Mouse (Mus musculus) heart, adult 2 months (tissue): ENCODE results near the gene Cnot6. TPM values are rescaled to one million over a fixed set of nuclear protein-coding genes. Genes with fewer than 3 reads are reported as not detected.

Experiments
- DNase-seq, 2 experiments: peaks; one replicate each; pipeline ENCODE4 v3.0.0; 2021
- H3K27ac ChIP-seq: fragments of 200-600 bp; 2 replicates; pipeline ENCODE4 v1.8.1; 2022
- H3K27me3 ChIP-seq: fragments of 200-500 bp; 2 replicates; pipeline ENCODE4 v1.6.1; 2012; ENCODE audit warnings: mild to moderate bottlenecking, low read length, inconsistent platforms, mixed read lengths; ENCODE audit not compliant: control insufficient read depth, insufficient read depth
- H3K36me3 ChIP-seq: fragments of 200-500 bp; 2 replicates; pipeline ENCODE4 v1.6.1; 2012; ENCODE audit warnings: low read length, inconsistent platforms; ENCODE audit not compliant: control insufficient read depth, insufficient read depth
- H3K4me1 ChIP-seq: fragments of 200-500 bp; 2 replicates; pipeline ENCODE4 v1.6.1; 2011; ENCODE audit warnings: low read length; ENCODE audit not compliant: control insufficient read depth, insufficient read depth
- H3K4me3 ChIP-seq: fragments of 200-600 bp; 2 replicates; pipeline ENCODE4 v1.8.1; 2022
- H3K79me2 ChIP-seq: fragments of 200-500 bp; replicated peaks from 2 replicates; pipeline ENCODE4 v1.6.1; 2012; ENCODE audit warnings: mild to moderate bottlenecking, inconsistent platforms, low read length, moderate library complexity, mixed read lengths; ENCODE audit not compliant: control insufficient read depth, insufficient read depth
- H3K9ac ChIP-seq: fragments of 200-500 bp; 2 replicates; pipeline ENCODE4 v1.6.1; 2012; ENCODE audit warnings: low read depth, mild to moderate bottlenecking, control low read depth, inconsistent platforms, low read length, mixed read lengths
- CTCF ChIP-seq: fragments of 200-600 bp; IDR thresholded peaks from 2 replicates; pipeline ENCODE4 v1.8.1; 2022; ENCODE audit warnings: antibody characterized with exemption, mild to moderate bottlenecking, moderate library complexity
- EP300 ChIP-seq: fragments of 200-500 bp; IDR thresholded peaks from 2 replicates; pipeline ENCODE4 v1.6.1; 2011; ENCODE audit warnings: low read depth, low read length, control low read depth; ENCODE audit not compliant: insufficient read depth
- POLR2A ChIP-seq: fragments of 200-500 bp; IDR thresholded peaks from 2 replicates; pipeline ENCODE4 v1.6.1; 2011; ENCODE audit warnings: mild to moderate bottlenecking, low read depth, low read length, control low read depth; ENCODE audit not compliant: insufficient read depth
- WGBS: fragments of 180-500 bp; shearing (Covaris S2); methylation state at CpG from one replicate; pipeline ENCODE4 v1.1.7; 2018; 5-methylcytosine and 5-hydroxymethylcytosine counted together
- intact Hi-C: fragments of 180-260 bp; cut with DNase I; formaldehyde crosslinking; loops from one replicate; pipeline ENCODE4 v1.15.1; 2025
- polyA plus RNA-seq: library from polyadenylated mRNA; depleted of rRNA; stranded (reverse); fragments of >200 nt; gene quantifications from 2 replicates; pipeline ENCODE4 v1.2.3, GENCODE M21; 2012; rRNA removed
- total RNA-seq, 2 experiments: library from RNA; stranded (reverse); gene quantifications; 2 replicates each; pipeline ENCODE4 v1.2.3; 2021

Gene Cnot6
- total and polyA plus RNA-seq, 3 experiments, result 6.3 to 23.4 (median 19.3) TPM

GRCm38 (mm10) chr11:49624156-49624555 lies 88.4 kb downstream of the Cnot6 start:
- Histone ChIP-seq H3K4me1 (peaks cover 6% of the 10 kb centered on the region; the same call in 1 of the 2 replicates), H3K9ac (no peak overlapping the region), H3K79me2 (no peaks in the 10 kb centered on the region), H3K27me3 (no peaks in the 10 kb centered on the region), H3K4me3 (no peak overlapping the region), H3K27ac (no peak overlapping the region), H3K36me3 (no peaks in the 10 kb centered on the region)
- 72% methylated on average over 3 of the region's 3 CpGs for WGBS
- intact Hi-C loops, result no loop called here
- TF ChIP-seq POLR2A (no peak), EP300 (no peak), CTCF (no peak)
- no peak for DNase-seq

DNA sequence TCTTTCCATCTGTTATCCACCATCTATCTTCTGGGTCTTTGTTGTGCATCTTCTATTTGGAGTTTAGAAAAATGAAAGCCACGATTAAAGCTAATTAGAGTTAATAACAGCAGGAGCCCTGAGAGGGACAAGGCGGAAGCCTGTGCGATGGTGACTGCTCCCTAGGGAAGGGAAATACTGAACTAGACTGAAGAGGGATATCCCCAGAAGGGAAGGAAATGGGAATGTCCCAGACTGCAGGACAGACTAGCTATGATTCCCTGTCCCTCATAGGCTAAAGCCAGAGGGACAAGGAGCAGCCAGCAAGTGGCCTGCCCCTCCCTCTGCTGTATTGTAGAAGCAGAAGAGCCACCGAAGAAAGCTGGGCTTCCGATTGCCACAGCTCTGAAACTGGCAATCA lies 90.6 kb downstream of the Cnot6 start:
- WGBS, result 35% methylated on average over 5 of the region's 5 CpGs
- TF ChIP-seq CTCF, result no peak
- TF ChIP-seq POLR2A, result no peak
- no peak for TF ChIP-seq EP300
- DNase-seq, result no peak
- H3K9ac ChIP-seq, result no peak overlapping the region
- H3K4me3 ChIP-seq, result no peak overlapping the region
- no peaks in the 10 kb centered on the region for H3K36me3 ChIP-seq
- H3K27ac ChIP-seq, result no peak overlapping the region
- peaks cover 8% of the 10 kb centered on the region; the same call in 1 of the 2 replicates for H3K4me1 ChIP-seq
- H3K79me2 ChIP-seq, result no peaks in the 10 kb centered on the region
- no peaks in the 10 kb centered on the region for H3K27me3 ChIP-seq
- intact Hi-C loops, result no loop called here

Other genes starting within 250 kb of the Cnot6 start
- gene Olfr1386, start 247.7 kb downstream of the Cnot6 start, total RNA-seq, result under 1 TPM in 1 of 2 experiments, not detected in 1; 0.09 TPM
- not detected in 2 replicates for gene Olfr1386, start 247.7 kb downstream of the Cnot6 start, polyA plus RNA-seq
- not detected for gene Olfr1385, start 223.7 kb downstream of the Cnot6 start, total RNA-seq
- not detected in 2 replicates for gene Olfr1385, start 223.7 kb downstream of the Cnot6 start, polyA plus RNA-seq
- not detected for gene Olfr1384, start 206.0 kb downstream of the Cnot6 start, total RNA-seq
- gene Olfr1384, start 206.0 kb downstream of the Cnot6 start, polyA plus RNA-seq, result not detected in 2 replicates
- under 1 TPM; 0.31 to 0.32 TPM for gene Olfr1383, start 193.1 kb downstream of the Cnot6 start, total RNA-seq
- gene Olfr1383, start 193.1 kb downstream of the Cnot6 start, polyA plus RNA-seq, result not detected in 2 replicates
- not detected for gene Olfr1382, start 184.5 kb downstream of the Cnot6 start, total RNA-seq
- not detected in 2 replicates for gene Olfr1382, start 184.5 kb downstream of the Cnot6 start, polyA plus RNA-seq
- not detected for gene Olfr1381, start 169.3 kb downstream of the Cnot6 start, total RNA-seq
- not detected in 2 replicates for gene Olfr1381, start 169.3 kb downstream of the Cnot6 start, polyA plus RNA-seq
- gene Olfr1380, start 155.8 kb downstream of the Cnot6 start, total RNA-seq, result not detected
- gene Olfr1380, start 155.8 kb downstream of the Cnot6 start, polyA plus RNA-seq, result not detected in 2 replicates
- 10 to 100 TPM; 11.8 to 12.2 TPM for gene Flt4, start 103.5 kb downstream of the Cnot6 start, total RNA-seq
- gene Flt4, start 103.5 kb downstream of the Cnot6 start, polyA plus RNA-seq, result 9.3 and 12.7 TPM in 2 replicates
- under 1 TPM; 0.52 to 0.86 TPM for gene Scgb3a1, start 49.1 kb downstream of the Cnot6 start, total RNA-seq
- gene Scgb3a1, start 49.1 kb downstream of the Cnot6 start, polyA plus RNA-seq, result 1.6 and 709 TPM in 2 replicates
- gene Gfpt2, start 81.5 kb upstream of the Cnot6 start, total RNA-seq, result 10 to 100 TPM; 11.8 to 13.8 TPM
- gene Gfpt2, start 81.5 kb upstream of the Cnot6 start, polyA plus RNA-seq, result 14.0 and 26.9 TPM in 2 replicates
- gene Mapk9, start 134.0 kb upstream of the Cnot6 start, total RNA-seq, result 10 to 100 TPM; 39.3 to 40.8 TPM
- gene Mapk9, start 134.0 kb upstream of the Cnot6 start, polyA plus RNA-seq, result 17.3 and 32.5 TPM in 2 replicates
- under 1 TPM; 0.42 to 0.57 TPM for gene Rasgef1c, start 189.1 kb upstream of the Cnot6 start, total RNA-seq
- gene Rasgef1c, start 189.1 kb upstream of the Cnot6 start, polyA plus RNA-seq, result 0.53 and 0.67 TPM in 2 replicates